Mouse (Mus musculus): ENCODE measurements at regions not wholly inside any gene's neighbourhood (a gene's known extent, or its start where the extent isn't known, plus 50 kb on each side); places are given as distances from the start of the nearest gene placed in this dataset.
"Not testable (repeated sequence)": the region's sequence is repeated elsewhere in the genome, so short reads cannot be mapped to it uniquely, and the experiment has no call there.

- ATAC-seq (ENCODE audit: extremely low read depth, insufficient number of reproducible peaks, low FRiP score, poor library complexity, severe bottlenecking): no peak
Observed at GRCm38 (mm10) chr2:71597956-71598355, 51.4 kb upstream of the Dlx2 start.

DNA sequence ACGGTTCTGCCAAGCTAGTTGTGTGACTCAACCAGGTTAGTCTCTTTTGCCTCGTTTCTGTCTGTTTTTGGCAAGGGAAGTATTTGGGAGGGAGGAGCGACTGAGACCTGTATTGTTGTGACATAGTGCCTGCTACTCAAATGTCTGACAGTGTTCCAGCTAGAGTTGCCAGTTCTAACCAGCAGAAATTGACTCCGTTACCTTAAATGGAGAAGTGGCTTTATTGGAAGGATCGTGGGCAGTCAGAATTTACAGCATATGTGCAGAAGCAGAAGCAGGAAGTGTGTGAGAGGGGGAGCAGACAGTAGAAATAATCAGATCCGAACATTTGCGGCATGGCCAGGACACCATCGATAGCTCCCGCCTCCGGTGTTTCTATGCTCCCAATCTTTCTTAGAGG is 51.8 kb upstream of the Dlx2 start:
- peak; percentile 48; the same call in 1 of the 2 replicates for ATAC-seq (ENCODE audit: extremely low read depth, insufficient number of reproducible peaks, low FRiP score, poor library complexity, severe bottlenecking)

DNA sequence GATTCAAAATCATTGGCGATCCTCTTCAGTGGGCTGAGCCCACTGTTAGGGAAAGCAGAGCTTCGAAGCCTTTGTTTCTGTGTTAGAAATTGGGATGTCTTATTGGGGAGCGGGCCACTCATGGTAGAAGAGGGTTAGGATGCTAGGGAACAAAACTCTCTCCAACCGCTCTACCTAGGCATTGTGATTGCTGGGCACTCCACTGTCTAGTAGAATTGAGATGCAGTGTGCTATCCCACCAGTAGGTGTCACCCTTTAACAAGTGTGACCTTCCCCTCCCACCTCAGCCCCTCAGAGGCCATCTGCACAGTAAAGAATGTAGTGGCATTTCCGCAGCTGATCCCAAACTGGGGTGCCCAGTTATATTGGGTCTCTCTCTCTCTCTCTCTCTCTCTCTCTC is 52.2 kb upstream of the Dlx2 start:
- ATAC-seq (ENCODE audit: extremely low read depth, insufficient number of reproducible peaks, low FRiP score, poor library complexity, severe bottlenecking): peak; percentile 87

DNA sequence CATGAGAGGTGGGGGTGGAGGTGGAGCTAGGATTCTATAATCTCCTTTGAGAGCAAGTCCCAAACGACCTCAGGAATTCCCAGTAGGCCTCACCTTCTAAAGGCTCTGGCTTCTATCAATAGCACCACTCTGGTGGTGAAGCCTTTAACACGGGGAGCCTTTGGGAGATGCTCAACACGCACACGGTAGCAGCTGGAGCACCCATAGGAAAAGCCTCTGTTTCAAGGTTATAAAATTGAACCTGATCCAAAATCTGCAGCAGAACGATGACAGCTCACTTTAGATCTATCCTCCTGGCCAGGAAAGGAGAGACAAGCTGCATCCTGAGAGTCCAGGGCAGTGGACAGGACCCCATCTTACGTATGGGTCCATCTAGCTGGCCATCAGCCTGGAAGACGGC is 53.7 kb upstream of the Dlx2 start:
- ATAC-seq (ENCODE audit: extremely low read depth, insufficient number of reproducible peaks, low FRiP score, poor library complexity, severe bottlenecking): no peak

DNA sequence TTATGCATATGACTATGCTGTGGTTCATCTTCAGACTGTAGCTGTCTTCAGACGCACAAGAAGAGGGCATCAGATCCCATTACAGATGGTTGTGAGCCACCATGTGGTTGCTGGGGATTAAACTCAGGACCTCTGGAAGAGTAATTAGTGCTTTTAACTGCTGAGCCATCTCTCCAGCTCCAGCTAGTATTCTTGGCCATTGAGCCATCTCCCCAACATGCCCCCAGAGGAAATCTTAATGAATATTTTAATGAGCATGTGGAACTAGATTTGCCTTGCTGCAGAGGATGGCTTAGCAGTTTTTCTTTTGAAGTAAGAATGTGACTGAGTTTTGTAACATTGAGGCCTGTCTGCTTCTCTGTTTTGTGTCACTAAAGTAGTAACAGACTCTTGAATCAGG is 54.4 kb upstream of the Dlx2 start:
- no peak for ATAC-seq (ENCODE audit: extremely low read depth, insufficient number of reproducible peaks, low FRiP score, poor library complexity, severe bottlenecking)

DNA sequence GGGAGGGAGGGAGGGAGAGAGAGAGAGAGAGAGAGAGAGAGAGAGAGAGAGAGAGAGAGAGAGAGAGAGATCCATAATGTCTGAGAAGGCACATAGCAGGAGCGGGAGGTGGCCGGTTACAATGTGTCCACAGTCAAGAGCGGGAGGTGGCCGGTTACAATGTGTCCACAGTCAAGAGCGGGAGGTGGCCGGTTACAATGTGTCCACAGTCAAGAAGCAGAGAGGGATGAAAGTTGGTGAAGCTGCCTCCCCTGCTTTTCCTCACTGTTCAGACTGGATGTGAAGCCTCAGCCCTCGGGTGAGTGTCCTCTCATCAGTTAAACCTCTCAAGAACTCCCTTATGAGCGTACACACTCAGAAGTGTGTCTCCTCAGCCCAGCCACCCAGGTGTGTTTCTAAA is 57.2 kb upstream of the Dlx2 start:
- not testable (repeated sequence) for ATAC-seq (ENCODE audit: extremely low read depth, insufficient number of reproducible peaks, low FRiP score, poor library complexity, severe bottlenecking)

DNA sequence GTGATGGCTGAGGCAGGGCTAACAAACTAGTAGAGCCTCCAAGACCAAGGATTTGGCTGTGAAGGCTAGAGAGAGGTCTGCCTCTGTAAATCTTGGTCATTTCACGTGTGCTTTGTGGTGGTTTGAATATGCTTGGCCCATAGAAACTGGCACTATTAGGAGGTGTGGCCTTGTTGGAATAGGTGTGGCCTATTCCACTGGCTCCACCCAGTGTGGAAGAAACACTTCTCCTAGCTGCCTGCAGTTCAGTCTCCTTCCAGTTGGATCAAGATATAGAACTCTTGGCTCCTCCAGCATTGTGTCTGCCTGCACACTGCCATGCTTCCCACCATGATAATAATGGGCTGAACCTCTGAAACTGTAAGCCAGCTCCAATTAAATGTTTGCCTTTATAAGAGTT is 59.1 kb upstream of the Dlx2 start:
- no peak for ATAC-seq (ENCODE audit: extremely low read depth, insufficient number of reproducible peaks, low FRiP score, poor library complexity, severe bottlenecking)

GRCm38 (mm10) chr2:71607087-71607502 is 60.5 kb upstream of the Dlx2 start:
- no peak for ATAC-seq (ENCODE audit: extremely low read depth, insufficient number of reproducible peaks, low FRiP score, poor library complexity, severe bottlenecking)

DNA sequence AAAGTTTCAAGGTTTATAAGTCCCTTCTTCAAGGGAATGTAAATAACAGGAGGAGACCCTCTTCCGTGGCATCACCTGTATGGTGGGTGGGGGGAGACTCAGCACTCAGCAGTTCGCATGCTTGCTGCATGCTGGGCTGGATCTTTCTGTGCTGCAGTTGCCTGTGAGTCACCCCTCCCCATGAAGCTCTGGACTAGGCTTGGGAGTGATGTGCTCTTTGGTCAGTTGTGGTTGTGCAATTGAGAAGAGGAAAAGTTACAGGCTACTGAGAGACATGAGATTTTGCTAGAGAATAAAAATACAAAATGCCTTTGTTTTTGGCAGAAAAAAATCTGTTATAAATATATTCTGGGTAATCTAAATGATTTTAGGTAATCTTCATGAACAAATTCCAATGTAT is 66.7 kb upstream of the Dlx2 start:
- ATAC-seq (ENCODE audit: extremely low read depth, insufficient number of reproducible peaks, low FRiP score, poor library complexity, severe bottlenecking): no peak

DNA sequence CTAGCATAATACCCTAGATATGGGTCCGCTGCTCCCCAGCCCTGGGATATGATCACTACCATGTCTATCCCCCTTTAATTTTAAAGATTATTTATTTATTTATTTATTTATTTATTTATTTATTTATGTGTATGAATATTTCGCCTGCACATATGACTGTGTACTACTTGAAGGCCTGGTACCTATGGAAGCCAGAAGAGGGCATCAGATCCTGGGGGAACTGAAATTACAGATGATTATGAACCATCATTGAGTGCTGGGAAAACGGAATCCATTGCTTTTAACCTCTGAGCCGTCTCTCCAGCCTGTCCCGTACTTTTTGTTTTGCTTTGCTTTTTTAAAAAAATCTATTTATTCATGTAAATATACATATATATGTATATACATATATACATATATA is 70.0 kb upstream of the Dlx2 start:
- no peak for ATAC-seq (ENCODE audit: extremely low read depth, insufficient number of reproducible peaks, low FRiP score, poor library complexity, severe bottlenecking)

- ATAC-seq (ENCODE audit: extremely low read depth, insufficient number of reproducible peaks, low FRiP score, poor library complexity, severe bottlenecking): no peak
Observed at GRCm38 (mm10) chr2:71621458-71621857, 74.9 kb upstream of the Dlx2 start.

DNA sequence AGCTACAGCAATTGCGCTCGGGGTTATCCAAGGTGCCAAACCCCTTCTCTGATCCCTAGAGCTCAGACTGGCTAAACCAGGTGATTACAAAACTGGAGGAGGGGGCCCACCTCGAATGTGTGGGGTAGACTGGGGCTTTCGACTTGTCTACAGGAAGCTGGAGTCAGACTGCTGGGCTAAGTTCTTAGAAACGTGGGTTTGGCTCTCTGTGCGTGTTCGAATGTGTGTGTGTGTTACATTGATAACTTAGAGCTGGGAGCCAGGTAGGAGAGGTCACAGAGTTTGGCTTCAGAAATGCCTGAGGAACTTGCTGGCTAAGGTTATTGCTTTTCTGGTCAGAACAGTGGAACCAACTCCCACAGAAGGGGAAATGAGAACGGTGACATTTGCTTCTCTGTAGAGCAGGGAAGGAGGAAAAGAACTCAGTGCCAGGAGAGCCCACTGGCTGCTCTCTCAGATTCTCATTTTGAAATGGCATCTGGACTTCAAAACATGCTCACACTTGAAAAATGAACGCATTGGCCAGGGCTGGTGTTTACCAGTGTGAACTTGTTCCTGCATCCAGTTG is 76.1 kb upstream of the Dlx2 start:
- no peak for ATAC-seq (ENCODE audit: extremely low read depth, insufficient number of reproducible peaks, low FRiP score, poor library complexity, severe bottlenecking)

- no peak for ATAC-seq (ENCODE audit: extremely low read depth, insufficient number of reproducible peaks, low FRiP score, poor library complexity, severe bottlenecking)
Observed at GRCm38 (mm10) chr2:71623134-71623533, 76.6 kb upstream of the Dlx2 start.

GRCm38 (mm10) chr2:71625298-71625902 is 78.8 kb upstream of the Dlx2 start:
- no peak for ATAC-seq (ENCODE audit: extremely low read depth, insufficient number of reproducible peaks, low FRiP score, poor library complexity, severe bottlenecking)

- ATAC-seq (ENCODE audit: extremely low read depth, insufficient number of reproducible peaks, low FRiP score, poor library complexity, severe bottlenecking): no peak
Observed at GRCm38 (mm10) chr2:71626404-71626803, 79.8 kb upstream of the Dlx2 start.

DNA sequence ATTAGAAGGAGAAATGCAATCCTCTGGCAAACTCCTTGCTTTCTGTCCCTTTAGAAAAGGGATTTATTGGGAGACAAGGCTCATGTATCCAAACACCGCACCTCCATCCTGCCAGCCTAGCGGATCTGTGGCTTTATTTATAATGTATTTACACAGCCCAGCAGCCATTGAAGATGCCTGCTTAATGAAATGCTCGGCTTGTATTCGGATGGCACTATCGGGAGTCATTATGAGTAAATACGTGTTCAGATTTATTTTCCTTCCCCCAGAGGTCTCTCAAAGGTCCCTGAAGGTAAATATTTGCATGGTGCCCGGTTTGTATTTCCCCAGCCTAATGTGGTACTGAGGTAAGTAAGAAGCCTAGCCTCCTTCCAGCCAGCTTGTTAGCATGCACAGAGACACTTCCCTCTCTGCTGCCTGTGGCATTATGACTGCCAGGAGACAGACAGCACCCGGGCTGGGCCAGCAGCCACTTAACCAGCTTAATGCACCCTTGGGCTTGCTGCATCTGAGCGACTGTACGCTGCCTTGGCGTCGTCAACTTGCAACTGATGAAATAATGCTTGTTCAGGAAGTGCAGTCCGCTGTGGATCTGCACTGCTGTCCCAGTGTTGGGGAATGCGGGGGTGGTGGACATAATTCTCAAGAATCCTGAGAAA is 80.7 kb upstream of the Dlx2 start:
- ATAC-seq (ENCODE audit: extremely low read depth, insufficient number of reproducible peaks, low FRiP score, poor library complexity, severe bottlenecking): no peak

DNA sequence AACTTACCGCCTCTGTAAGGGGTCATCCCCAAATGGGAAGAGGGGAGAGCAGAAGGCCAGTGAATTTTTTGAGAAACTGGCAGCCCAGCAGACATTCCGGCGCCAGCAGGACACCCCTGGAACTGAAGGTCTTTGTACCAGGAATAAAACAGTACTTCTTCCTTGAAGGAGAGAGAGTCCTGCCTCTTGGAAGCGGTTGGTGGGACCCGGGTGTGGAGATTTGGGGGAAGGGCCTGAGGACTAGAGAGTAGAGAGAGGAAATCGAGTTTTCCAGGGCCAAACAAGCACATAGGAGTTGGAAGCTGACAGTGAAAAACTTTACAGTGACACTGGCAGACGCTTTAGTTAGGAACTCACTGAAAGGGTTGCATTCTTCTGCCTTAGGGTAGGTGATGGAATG is 82.3 kb upstream of the Dlx2 start:
- no peak for ATAC-seq (ENCODE audit: extremely low read depth, insufficient number of reproducible peaks, low FRiP score, poor library complexity, severe bottlenecking)

DNA sequence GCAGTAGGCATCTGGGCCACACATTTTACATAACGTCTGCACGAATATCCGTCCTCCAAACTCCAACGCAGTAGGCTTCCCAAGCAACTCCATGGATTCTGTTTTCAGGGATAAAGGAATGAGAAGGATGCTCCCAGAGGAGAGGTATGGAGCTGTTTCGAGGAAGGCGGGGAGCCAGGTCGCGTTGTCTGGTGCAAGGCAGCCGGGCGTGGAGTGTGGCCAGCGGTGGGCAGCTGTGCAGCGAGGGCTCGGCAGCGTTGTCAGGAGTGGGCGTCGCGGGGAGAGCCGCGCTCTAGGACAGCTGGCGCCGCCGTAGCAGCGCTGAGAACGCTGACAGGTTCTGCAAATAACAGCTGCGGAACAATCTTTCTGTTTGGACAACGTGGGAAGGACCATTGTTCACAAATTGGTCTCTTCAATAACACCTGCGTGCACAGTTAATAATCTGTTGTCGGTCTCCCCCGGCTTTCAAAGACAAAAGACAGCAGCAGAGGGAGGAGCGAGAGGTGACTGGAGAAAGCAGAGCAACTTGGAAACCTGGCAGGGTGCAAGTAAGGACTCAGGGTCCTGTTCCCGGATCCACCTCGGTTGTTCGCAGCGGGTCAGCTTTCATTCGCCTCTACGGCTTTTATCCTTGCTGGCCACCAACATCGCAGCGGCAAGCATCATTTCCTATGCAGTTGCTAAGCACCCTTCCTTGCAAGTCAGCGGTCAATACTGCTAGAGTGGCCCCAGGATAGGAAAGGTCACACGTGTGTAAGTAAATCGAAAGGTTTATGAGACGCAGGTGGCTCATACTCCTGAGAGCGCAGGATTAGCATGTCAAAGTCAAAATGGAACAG is 83.0 kb upstream of the Dlx2 start:
- no peak for ATAC-seq (ENCODE audit: extremely low read depth, insufficient number of reproducible peaks, low FRiP score, poor library complexity, severe bottlenecking)

GRCm38 (mm10) chr2:71630143-71630463 is 83.5 kb upstream of the Dlx2 start:
- ATAC-seq (ENCODE audit: extremely low read depth, insufficient number of reproducible peaks, low FRiP score, poor library complexity, severe bottlenecking): no peak

- ATAC-seq (ENCODE audit: extremely low read depth, insufficient number of reproducible peaks, low FRiP score, poor library complexity, severe bottlenecking): no peak
Observed at GRCm38 (mm10) chr2:71633471-71633870, 86.9 kb upstream of the Dlx2 start.
